Mouse (Mus musculus) heart, embryonic 14.5 days (tissue): ENCODE data around the gene Spdef. TPM values are rescaled to one million over a fixed set of nuclear protein-coding genes. Genes with fewer than 3 reads are reported as not detected.

ENCODE experiments used
- ATAC-seq: fragments of 200-750 bp; cut with Nextera tagmentation; 2 replicates; pipeline ENCODE4 v1.8.0; 2017; ENCODE audit warnings: low read depth, moderate TSS enrichment; ENCODE audit not compliant: insufficient number of reproducible peaks, insufficient read depth, low FRiP score
- H3K27ac ChIP-seq, 2 experiments: fragments of 200-500 bp in 1 of 2; fragments of 300-500 bp in 1 of 2; sonication (generic) in 1 of 2; replicated peaks in 1 of 2; 2 replicates each; pipeline ENCODE4 v1.5.1; 2012 to 2014; ENCODE audit warnings: low read depth in 2 of 2, low read length in 2 of 2, control low read depth in 1 of 2, mild to moderate bottlenecking in 1 of 2, mixed read lengths in 1 of 2; ENCODE audit not compliant: control insufficient read depth in 1 of 2, insufficient read depth in 1 of 2
- H3K27me3 ChIP-seq: fragments of 300-500 bp; sonication (generic); 2 replicates; pipeline ENCODE4 v1.6.1; 2014; ENCODE audit warnings: mild to moderate bottlenecking, low read length, control low read depth; ENCODE audit not compliant: control insufficient read depth, insufficient read depth
- H3K36me3 ChIP-seq: fragments of 300-500 bp; sonication (generic); 2 replicates; pipeline ENCODE4 v1.6.1; 2014; ENCODE audit warnings: mild to moderate bottlenecking, control low read depth, low read length, mixed read lengths; ENCODE audit not compliant: control insufficient read depth, insufficient read depth
- H3K4me1 ChIP-seq, 2 experiments: fragments of 200-500 bp in 1 of 2; fragments of 300-500 bp in 1 of 2; sonication (generic) in 1 of 2; 2 replicates each; pipeline ENCODE4 v1.6.1; 2012 to 2014; ENCODE audit warnings: low read length in 2 of 2, control low read depth in 1 of 2, mixed read lengths in 1 of 2; ENCODE audit not compliant: control insufficient read depth in 2 of 2, insufficient read depth in 2 of 2
- H3K4me2 ChIP-seq: fragments of 300-500 bp; sonication (generic); 2 replicates; pipeline ENCODE4 v1.6.1; 2014; ENCODE audit warnings: mild to moderate bottlenecking, low read length
- H3K4me3 ChIP-seq, 2 experiments: fragments of 200-500 bp in 1 of 2; fragments of 300-500 bp in 1 of 2; sonication (generic) in 1 of 2; 2 replicates each; pipeline ENCODE4 v1.5.1; 2012 to 2014; ENCODE audit warnings: low read length in 2 of 2, mild to moderate bottlenecking in 2 of 2, control low read depth in 1 of 2, low read depth in 1 of 2, moderate library complexity in 1 of 2; ENCODE audit not compliant: control insufficient read depth in 1 of 2, insufficient read depth in 1 of 2
- H3K9ac ChIP-seq: fragments of 300-500 bp; sonication (generic); 2 replicates; pipeline ENCODE4 v1.6.1; 2014; ENCODE audit warnings: mild to moderate bottlenecking, low read length
- H3K9me3 ChIP-seq: fragments of 300-500 bp; sonication (generic); 2 replicates; pipeline ENCODE4 v1.6.1; 2016; ENCODE audit warnings: low read length, control low read depth; ENCODE audit not compliant: control insufficient read depth
- WGBS: fragments of 180-500 bp; shearing (Covaris S2); extraction: QIAGEN DNeasy Blood & Tissue Kit; methylation state at CpG from one replicate; pipeline ENCODE4 v1.1.7; 2014; 5-methylcytosine and 5-hydroxymethylcytosine counted together
- polyA plus RNA-seq: library from polyadenylated mRNA; unstranded; fragments of >200 nt; fragmentation: Nextera tagmentation; extraction: Ambion mirVana; gene quantifications from 2 replicates; pipeline ENCODE4 v1.2.1, GENCODE M21; 2014

Spdef gene
- polyA plus RNA-seq, 1 experiment from 2014 or later = 0.14 TPM

- WGBS = 64% methylated on average over 5 of the region's 5 CpGs
- H3K4me2 ChIP-seq = no peak overlapping the region
- peaks cover 4 to 10% of the 10 kb centered on the region in 2 experiments; a peak in 3 of 4 replicates for H3K4me1 ChIP-seq
- H3K27me3 ChIP-seq = peaks cover 33% of the 10 kb centered on the region
- H3K4me3 ChIP-seq = no peak overlapping the region
- no peaks in the 10 kb centered on the region for H3K36me3 ChIP-seq
- no peak overlapping the region for H3K9ac ChIP-seq
- H3K27ac ChIP-seq = no peak overlapping the region
- ATAC-seq = no peak
- 0 out of 2 replicates have a peak, but pooled peaks cover 3% of the 10 kb centered on the region for H3K9me3 ChIP-seq
These were observed 19.1 kb downstream of the Spdef start for GRCm38 (mm10) chr17:27709650-27710049.

GRCm38 (mm10) chr17:27707954-27708661 lies 20.6 kb downstream of the Spdef start:
- Histone ChIP-seq H3K27me3 (peaks cover 24% of the 10 kb centered on the region), H3K9ac (no peak overlapping the region), H3K9me3 (0 out of 2 replicates have a peak, but pooled peaks cover 3% of the 10 kb centered on the region), H3K4me1 (peaks cover 4 to 10% of the 10 kb centered on the region in 2 experiments; a peak in 3 of 4 replicates), H3K4me2 (peak overlapping the region; percentile 59), H3K27ac (no peak overlapping the region), H3K4me3 (peak overlapping the region; percentile 17 to 33), H3K36me3 (no peaks in the 10 kb centered on the region)
- 4% methylated on average over 25 of the region's 25 CpGs for WGBS
- peak; percentile 81 for ATAC-seq

DNA sequence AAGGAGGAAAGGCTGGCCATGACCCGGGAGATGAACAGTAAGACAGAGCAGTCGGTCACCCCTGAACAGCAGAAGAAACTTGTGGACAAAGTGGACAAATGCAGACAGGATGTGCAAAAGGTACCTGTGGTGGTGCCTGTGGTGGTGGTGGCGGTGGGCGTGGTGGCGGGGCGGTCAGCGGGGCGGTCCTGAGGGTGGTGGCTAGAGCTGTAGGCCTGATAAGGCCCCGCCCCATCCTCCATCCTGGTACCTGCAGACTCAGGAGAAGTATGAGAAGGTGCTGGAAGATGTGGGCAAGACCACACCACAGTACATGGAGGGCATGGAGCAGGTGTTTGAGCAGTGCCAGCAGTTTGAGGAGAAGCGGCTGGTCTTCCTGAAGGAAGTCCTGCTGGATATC lies 23.1 kb downstream of the Spdef start:
- peaks cover 4 to 14% of the 10 kb centered on the region in 2 experiments; a peak in 3 of 4 replicates for H3K4me1 ChIP-seq
- H3K9ac ChIP-seq = no peak overlapping the region
- H3K9me3 ChIP-seq = 0 out of 2 replicates have a peak, but pooled peaks cover 3% of the 10 kb centered on the region
- ATAC-seq = no peak
- H3K4me3 ChIP-seq = no peak overlapping the region
- no peaks in the 10 kb centered on the region for H3K36me3 ChIP-seq
- no peak overlapping the region for H3K27ac ChIP-seq
- peaks cover 24% of the 10 kb centered on the region for H3K27me3 ChIP-seq
- no peak overlapping the region for H3K4me2 ChIP-seq
- WGBS = 28% methylated on average over 10 of the region's 10 CpGs

GRCm38 (mm10) chr17:27703961-27704621 lies 24.7 kb downstream of the Spdef start:
- no peak for ATAC-seq
- no peak overlapping the region for H3K4me2 ChIP-seq
- H3K36me3 ChIP-seq = no peaks in the 10 kb centered on the region
- H3K9ac ChIP-seq = no peak overlapping the region
- peaks cover 7% of the 10 kb centered on the region for H3K9me3 ChIP-seq
- H3K4me3 ChIP-seq = no peak overlapping the region
- no peak overlapping the region for H3K27ac ChIP-seq
- peaks cover 21% of the 10 kb centered on the region for H3K27me3 ChIP-seq
- H3K4me1 ChIP-seq = peaks cover 4 to 14% of the 10 kb centered on the region in 2 experiments; a peak in 3 of 4 replicates
- WGBS = 61% methylated on average over 5 of the region's 5 CpGs

DNA sequence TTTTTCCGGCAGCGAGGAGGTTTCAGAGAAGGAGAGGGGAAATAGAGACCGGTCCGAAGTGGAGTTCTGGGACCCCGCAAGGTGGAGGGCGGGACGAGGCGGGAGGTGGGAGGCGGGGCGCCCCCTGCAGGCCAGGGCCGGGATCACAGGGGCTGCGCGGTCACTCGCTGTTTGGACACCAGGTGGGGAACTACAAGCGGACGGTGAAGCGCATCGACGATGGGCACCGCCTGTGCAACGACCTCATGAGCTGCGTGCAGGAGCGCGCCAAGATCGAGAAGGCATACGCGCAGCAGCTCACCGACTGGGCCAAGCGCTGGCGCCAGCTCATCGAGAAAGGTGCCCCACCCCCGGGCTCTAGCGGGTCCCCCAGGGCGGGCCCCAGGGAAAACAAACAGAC lies 26.2 kb downstream of the Spdef start:
- 1% methylated on average over 33 of the region's 34 CpGs for WGBS
- H3K4me1 ChIP-seq = peaks cover 0 to 4% of the 10 kb centered on the region in 2 experiments; a peak in 1 of 4 replicates
- H3K27me3 ChIP-seq = peaks cover 21% of the 10 kb centered on the region
- H3K9me3 ChIP-seq = peaks cover 10% of the 10 kb centered on the region
- peak overlapping the region; percentile 64; the same call in 1 of the 2 replicates for H3K9ac ChIP-seq
- H3K4me2 ChIP-seq = peak overlapping the region; percentile 69
- peak overlapping the region; percentile 20 to 28 for H3K4me3 ChIP-seq
- H3K36me3 ChIP-seq = no peaks in the 10 kb centered on the region
- ATAC-seq = no peak
- H3K27ac ChIP-seq = no peak overlapping the region

DNA sequence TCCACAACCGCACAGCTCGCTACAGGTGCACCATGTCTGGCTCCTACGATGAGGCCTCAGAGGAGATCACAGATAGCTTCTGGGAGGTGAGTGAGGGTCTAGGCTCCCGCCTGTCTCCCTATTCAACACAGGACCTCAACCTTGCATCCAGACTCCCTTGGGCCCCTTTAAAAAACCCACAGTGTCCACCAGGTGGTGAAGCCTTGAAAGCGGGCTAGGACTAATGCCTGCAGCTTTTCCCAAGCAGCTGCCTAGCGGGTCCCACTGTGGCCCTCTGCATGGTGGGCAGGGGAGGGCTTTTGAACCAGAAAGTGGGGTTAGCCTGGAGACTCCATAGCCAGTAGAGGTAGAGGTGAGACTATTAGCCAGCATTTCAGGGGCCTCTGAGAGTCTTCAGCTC lies 26.9 kb downstream of the Spdef start:
- H3K4me1 ChIP-seq = peaks cover 0 to 4% of the 10 kb centered on the region in 2 experiments; a peak in 1 of 4 replicates
- H3K4me3 ChIP-seq = no peak overlapping the region
- no peak overlapping the region for H3K9ac ChIP-seq
- no peak for ATAC-seq
- no peaks in the 10 kb centered on the region for H3K36me3 ChIP-seq
- 77% methylated on average over 6 of the region's 6 CpGs for WGBS
- no peak overlapping the region for H3K27ac ChIP-seq
- H3K4me2 ChIP-seq = no peak overlapping the region
- peaks cover 10% of the 10 kb centered on the region for H3K9me3 ChIP-seq
- H3K27me3 ChIP-seq = peaks cover 14% of the 10 kb centered on the region

DNA sequence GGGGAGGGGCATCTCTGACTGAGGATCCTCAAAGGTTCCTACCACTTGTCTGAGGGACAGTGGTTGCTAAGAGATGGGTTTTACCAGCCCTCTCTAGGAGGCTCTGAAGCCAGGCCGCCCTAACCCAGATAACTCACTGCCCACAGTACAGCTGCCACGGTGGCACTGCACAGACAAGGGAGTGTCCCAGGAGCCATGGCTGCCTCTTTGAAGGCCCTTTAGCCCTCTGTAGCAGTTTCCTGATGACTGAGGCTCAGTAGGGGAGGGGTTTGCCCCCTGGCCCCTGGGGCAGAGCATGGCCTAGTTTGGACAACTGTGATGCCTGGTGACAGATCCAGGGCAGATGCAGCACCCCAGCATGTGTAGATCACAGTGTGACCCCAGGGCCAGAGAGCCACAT lies 27.9 kb downstream of the Spdef start:
- H3K9me3 ChIP-seq = peaks cover 7% of the 10 kb centered on the region
- no peak overlapping the region for H3K4me3 ChIP-seq
- no peak for ATAC-seq
- peaks cover 0 to 4% of the 10 kb centered on the region in 2 experiments; a peak in 1 of 4 replicates for H3K4me1 ChIP-seq
- peaks cover 5% of the 10 kb centered on the region for H3K27me3 ChIP-seq
- no peak overlapping the region for H3K4me2 ChIP-seq
- H3K27ac ChIP-seq = no peak overlapping the region
- no peaks in the 10 kb centered on the region for H3K36me3 ChIP-seq
- no peak overlapping the region for H3K9ac ChIP-seq
- WGBS = 65% methylated on average over 2 of the region's 2 CpGs
